Mouse (Mus musculus): ENCODE data around the gene Ppfibp2.

- TF ChIP-seq CTCF (IDR thresholded peaks at IDR 0.05; ENCODE audit: insufficient read depth, low read length) (no peak), POLR2A (IDR thresholded peaks at IDR 0.05; ENCODE audit: borderline replicate concordance, extremely low read depth, low read depth, low read length) (no peak)
Measured at GRCm38 (mm10) chr7:107600651-107601050, 5.6 kb downstream of the Ppfibp2 start.
